Mouse (Mus musculus): Measurements from ENCODE around the gene D930048N14Rik.
A peak's percentile ranks its signal among the peaks of the same experiment; 100 is the strongest.
"Not testable (repeated sequence)": the region's sequence is repeated elsewhere in the genome, so short reads cannot be mapped to it uniquely, and the experiment has no call there.

D930048N14Rik gene

GRCm38 (mm10) chr11:51652889-51653418 lies 2.2 kb downstream of the D930048N14Rik start:
- no peak for DNase-seq (ENCODE audit: low spot score in 2 of 2)

- no peak for DNase-seq (ENCODE audit: low spot score in 2 of 2)
Measured at GRCm38 (mm10) chr11:51653736-51654135, 3.0 kb downstream of the D930048N14Rik start.

- no peak for DNase-seq (ENCODE audit: low spot score in 2 of 2)
Measured at GRCm38 (mm10) chr11:51654891-51655290, 4.1 kb downstream of the D930048N14Rik start.

- DNase-seq (ENCODE audit: low spot score in 2 of 2) = no peak
Measured at GRCm38 (mm10) chr11:51656798-51657521, 6.2 kb downstream of the D930048N14Rik start.

GRCm38 (mm10) chr11:51658291-51658690 lies 7.5 kb downstream of the D930048N14Rik start:
- DNase-seq (ENCODE audit: low spot score in 2 of 2) = no peak

GRCm38 (mm10) chr11:51658705-51659104 lies 8.0 kb downstream of the D930048N14Rik start:
- no peak for DNase-seq (ENCODE audit: low spot score in 2 of 2)

GRCm38 (mm10) chr11:51661867-51662365 lies 11.2 kb downstream of the D930048N14Rik start:
- DNase-seq (ENCODE audit: low spot score in 2 of 2) = no peak

- DNase-seq (ENCODE audit: low spot score in 2 of 2) = no peak
Measured at GRCm38 (mm10) chr11:51662632-51663031, 11.9 kb downstream of the D930048N14Rik start.

GRCm38 (mm10) chr11:51664747-51665146 lies 14.0 kb downstream of the D930048N14Rik start:
- not testable (repeated sequence) for DNase-seq (ENCODE audit: low spot score in 2 of 2)

- DNase-seq (ENCODE audit: low spot score in 2 of 2) = no peak
Measured at GRCm38 (mm10) chr11:51670846-51671245, 20.1 kb downstream of the D930048N14Rik start.

- no peak for DNase-seq (ENCODE audit: low spot score in 2 of 2)
Measured at GRCm38 (mm10) chr11:51671376-51671775, 20.6 kb downstream of the D930048N14Rik start.

- no peak for DNase-seq (ENCODE audit: low spot score in 2 of 2)
Measured at GRCm38 (mm10) chr11:51673291-51673690, 22.5 kb downstream of the D930048N14Rik start.

GRCm38 (mm10) chr11:51675386-51675785 lies 24.6 kb downstream of the D930048N14Rik start:
- DNase-seq (ENCODE audit: low spot score in 2 of 2) = no peak

GRCm38 (mm10) chr11:51677737-51678418 lies 27.1 kb downstream of the D930048N14Rik start:
- no peak for DNase-seq (ENCODE audit: low spot score in 2 of 2)

GRCm38 (mm10) chr11:51679466-51679865 lies 28.7 kb downstream of the D930048N14Rik start:
- DNase-seq (ENCODE audit: low spot score in 2 of 2) = no peak

- DNase-seq (ENCODE audit: low spot score in 2 of 2) = peak; percentile 45 to 82
Measured at GRCm38 (mm10) chr11:51681324-51681975, 30.7 kb downstream of the D930048N14Rik start.

- no peak for DNase-seq (ENCODE audit: low spot score in 2 of 2)
Measured at GRCm38 (mm10) chr11:51681976-51682374, 31.2 kb downstream of the D930048N14Rik start.

GRCm38 (mm10) chr11:51688330-51689328 lies 37.9 kb downstream of the D930048N14Rik start, which contains the start of gene 0610009B22Rik:
Gene 0610009B22Rik (minus strand): TSS chr11:51688874.
- DNase-seq (ENCODE audit: low spot score in 2 of 2) = peak; percentile 99 to 100

- DNase-seq (ENCODE audit: low spot score in 2 of 2) = no peak
Measured at GRCm38 (mm10) chr11:51689343-51689742, 38.6 kb downstream of the D930048N14Rik start.

GRCm38 (mm10) chr11:51690597-51690996 lies 39.8 kb downstream of the D930048N14Rik start:
- DNase-seq (ENCODE audit: low spot score in 2 of 2) = not testable (repeated sequence)

GRCm38 (mm10) chr11:51694984-51695383 lies 44.2 kb downstream of the D930048N14Rik start:
- no peak for DNase-seq (ENCODE audit: low spot score in 2 of 2)
